Mouse (Mus musculus) olfactory bulb, adult 2 months (tissue): ENCODE measurements at regions not wholly inside any gene's neighbourhood (a gene's known extent, or its start where the extent isn't known, plus 50 kb on each side); places are given as distances from the start of the nearest gene placed in this dataset.

Source experiments
- CTCF ChIP-seq: fragments of 200-500 bp; IDR thresholded peaks from 2 replicates; pipeline ENCODE4 v1.5.1; 2012; ENCODE audit warnings: low read depth, mild to moderate bottlenecking, low read length, moderate library complexity; ENCODE audit not compliant: insufficient read depth
- POLR2A ChIP-seq: fragments of 200-500 bp; IDR thresholded peaks from 2 replicates; pipeline ENCODE4 v1.6.1; 2012; ENCODE audit warnings: mild to moderate bottlenecking, low read depth, low read length, moderate library complexity; ENCODE audit not compliant: insufficient read depth

DNA sequence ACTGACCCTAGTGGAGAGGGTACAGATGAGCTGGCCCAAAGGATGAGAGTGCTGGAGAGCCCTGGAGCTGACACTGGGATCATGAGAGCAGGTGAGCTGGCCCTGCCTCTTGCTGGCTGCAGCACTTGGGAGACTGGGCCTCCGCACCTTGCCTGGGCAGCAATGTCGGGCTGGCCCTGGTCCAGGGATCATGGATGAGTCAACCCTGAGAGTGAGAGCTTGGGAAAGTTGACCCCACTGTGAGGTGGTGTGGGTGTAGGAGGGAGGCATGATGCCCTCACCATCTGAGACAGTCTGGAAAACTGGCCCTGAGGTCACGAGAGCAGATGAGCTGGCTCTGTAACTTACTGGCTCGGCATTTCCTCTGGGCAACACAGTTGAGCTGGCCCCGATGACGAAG, 140.1 kb upstream of the Cadm1 start:
- TF ChIP-seq POLR2A, result no peak
- no peak for TF ChIP-seq CTCF
